Mouse (Mus musculus) thymus, adult 2 months (tissue): Measurements from ENCODE around the gene Manf.

ENCODE experiments used
- CTCF ChIP-seq: fragments of 200-500 bp; IDR thresholded peaks from 2 replicates; pipeline ENCODE4 v1.5.1; 2012; ENCODE audit warnings: mild to moderate bottlenecking, control low read depth, low read length, moderate library complexity, borderline replicate concordance; ENCODE audit not compliant: control insufficient read depth, poor library complexity, insufficient read depth; ENCODE audit errors: extremely low read depth
- POLR2A ChIP-seq: fragments of 200-500 bp; IDR thresholded peaks from 2 replicates; pipeline ENCODE4 v1.6.1; 2012; ENCODE audit warnings: mild to moderate bottlenecking, low read length, control low read depth, moderate library complexity; ENCODE audit not compliant: control insufficient read depth, poor library complexity, insufficient read depth; ENCODE audit errors: extremely low read depth

- TF ChIP-seq CTCF (no peak), POLR2A (no peak)
These were observed 9.8 kb upstream of the Manf start for GRCm38 (mm10) chr9:106901596-106901995.
